ENCODE assay signal across 9 mouse cellular contexts in genomic region chr9:62491104-62491503, GRCm38 (mm10). TPM values are rescaled to one million over a fixed set of nuclear protein-coding genes. Genes with fewer than 3 reads are reported as not detected.
DNase-seq lines count a peak whose midpoint lies in the region; ATAC-seq lines count a peak whose summit lies in the region.
"Had no signal": no experiment of that assay in that cellular context is flagged by ENCODE, and none has a peak within 500 bp of the region (broad histone marks: within the 10 kb centered on the region; RNA-seq: fewer than 3 reads in every experiment).

No protein-coding gene starts in this region.

- no peak overlapping the region for H3K4me3 ChIP-seq in intestine, embryonic 14.5 days (ENCODE audit: low read depth, low read length)
- no peak overlapping the region for H3K4me3 ChIP-seq in intestine, embryonic 16.5 days (ENCODE audit: low read length)
- H3K4me3 ChIP-seq in heart, embryonic 16.5 days (ENCODE audit: low read length): no peak overlapping the region
- H3K4me3 ChIP-seq in liver, embryonic 16.5 days (ENCODE audit: low read depth, low read length): no peak overlapping the region
- H3K4me3 ChIP-seq: heart, embryonic 15.5 days had no signal

- 0 out of 2 replicates have a peak, but pooled peaks have one; percentile 19 for ATAC-seq in intestine, embryonic 14.5 days (replicated peaks; ENCODE audit: low FRiP score, low TSS enrichment, low read depth)
- no peak for ATAC-seq in intestine, embryonic 16.5 days
- 0 out of 2 replicates have a peak, but pooled peaks have one; percentile 15 for ATAC-seq in heart, embryonic 16.5 days (replicated peaks; ENCODE audit: extremely low read depth, insufficient read depth, low FRiP score)
- ATAC-seq in liver, embryonic 16.5 days (ENCODE audit: low read depth): peak; percentile 47; the same call in 1 of the 2 replicates

- H3K9ac ChIP-seq in intestine, embryonic 14.5 days (ENCODE audit: low read length): no peak overlapping the region
- no peak overlapping the region for H3K9ac ChIP-seq in intestine, embryonic 16.5 days (ENCODE audit: low read depth, low read length)
- H3K9ac ChIP-seq in heart, embryonic 16.5 days (ENCODE audit: low read length): no peak overlapping the region
- no peak overlapping the region for H3K9ac ChIP-seq in liver, embryonic 16.5 days (ENCODE audit: low read depth, low read length)
- H3K9ac ChIP-seq: heart, embryonic 15.5 days had no signal

- no peaks in the 10 kb centered on the region; the same call in 1 of the 2 replicates for H3K36me3 ChIP-seq in intestine, embryonic 14.5 days (ENCODE audit: control insufficient read depth, insufficient read depth, low read length)
- no peaks in the 10 kb centered on the region for H3K36me3 ChIP-seq in intestine, embryonic 16.5 days (ENCODE audit: control insufficient read depth, insufficient read depth, low read length)
- no peaks in the 10 kb centered on the region for H3K36me3 ChIP-seq in heart, embryonic 16.5 days (ENCODE audit: control insufficient read depth, insufficient read depth)
- H3K36me3 ChIP-seq in liver, embryonic 16.5 days (ENCODE audit: control insufficient read depth, insufficient read depth): no peaks in the 10 kb centered on the region
- H3K36me3 ChIP-seq: heart, embryonic 15.5 days had no signal

- H3K27ac ChIP-seq in intestine, embryonic 14.5 days (ENCODE audit: low read depth): no peak overlapping the region
- no peak overlapping the region for H3K27ac ChIP-seq in intestine, embryonic 16.5 days (ENCODE audit: low read length)
- no peak overlapping the region for H3K27ac ChIP-seq in heart, embryonic 16.5 days (ENCODE audit: low read length)
- no peak overlapping the region for H3K27ac ChIP-seq in liver, embryonic 16.5 days (ENCODE audit: low read length)
- H3K27ac ChIP-seq: heart, embryonic 15.5 days had no signal

- 50% methylated on average over 3 of the region's 3 CpGs for WGBS in intestine, embryonic 14.5 days
- WGBS in intestine, embryonic 16.5 days: 72% methylated on average over 3 of the region's 3 CpGs
- 49% methylated on average over 3 of the region's 3 CpGs for WGBS in heart, embryonic 16.5 days
- WGBS in liver, embryonic 16.5 days (ENCODE audit: insufficient replicate concordance): 30% methylated on average over 3 of the region's 3 CpGs

- H3K4me1 ChIP-seq in intestine, embryonic 14.5 days (replicated peaks; ENCODE audit: control insufficient read depth, insufficient read depth, low read length): no peaks in the 10 kb centered on the region
- H3K4me1 ChIP-seq in intestine, embryonic 16.5 days (ENCODE audit: control insufficient read depth, insufficient read depth, low read length): no peaks in the 10 kb centered on the region
- H3K4me1 ChIP-seq in heart, embryonic 16.5 days (ENCODE audit: control insufficient read depth, insufficient read depth, low read length): 0 out of 2 replicates have a peak, but pooled peaks cover 4% of the 10 kb centered on the region
- H3K4me1 ChIP-seq in liver, embryonic 16.5 days (ENCODE audit: control insufficient read depth, low read depth, low read length): peaks cover 3% of the 10 kb centered on the region; the same call in 1 of the 2 replicates

- intact Hi-C loops in left cerebral cortex, postnatal 4 days (cut with DNase I): no loop called here

- no peak overlapping the region for H3K4me2 ChIP-seq in intestine, embryonic 14.5 days (ENCODE audit: low read length)
- no peak overlapping the region for H3K4me2 ChIP-seq in intestine, embryonic 16.5 days (ENCODE audit: low read depth, low read length)
- no peak overlapping the region for H3K4me2 ChIP-seq in heart, embryonic 16.5 days (ENCODE audit: low read depth, low read length)
- no peak overlapping the region for H3K4me2 ChIP-seq in liver, embryonic 16.5 days (ENCODE audit: low read depth, low read length)
- H3K4me2 ChIP-seq: heart, embryonic 15.5 days had no signal

- no peaks in the 10 kb centered on the region for H3K9me3 ChIP-seq in intestine, embryonic 14.5 days (ENCODE audit: control insufficient read depth, low read length)
- H3K9me3 ChIP-seq in intestine, embryonic 16.5 days (ENCODE audit: control insufficient read depth, low read length): no peaks in the 10 kb centered on the region
- no peaks in the 10 kb centered on the region for H3K9me3 ChIP-seq in heart, embryonic 16.5 days (replicated peaks; ENCODE audit: control insufficient read depth, low read length)
- H3K9me3 ChIP-seq in liver, embryonic 16.5 days (replicated peaks; ENCODE audit: control insufficient read depth, low read length): no peaks in the 10 kb centered on the region
- H3K9me3 ChIP-seq: heart, embryonic 15.5 days had no signal

- H3K27me3 ChIP-seq in intestine, embryonic 14.5 days (replicated peaks; ENCODE audit: control insufficient read depth, insufficient read depth, low read length): no peaks in the 10 kb centered on the region
- no peaks in the 10 kb centered on the region for H3K27me3 ChIP-seq in intestine, embryonic 16.5 days (replicated peaks; ENCODE audit: control insufficient read depth, insufficient read depth, low read length)
- no peaks in the 10 kb centered on the region for H3K27me3 ChIP-seq in heart, embryonic 16.5 days (ENCODE audit: control insufficient read depth, insufficient read depth, low read length)
- H3K27me3 ChIP-seq in liver, embryonic 16.5 days (ENCODE audit: control insufficient read depth, insufficient read depth, low read depth, low read length): no peaks in the 10 kb centered on the region
- H3K27me3 ChIP-seq: heart, embryonic 15.5 days had no signal

- DNase-seq in intestine, embryonic 14.5 days (ENCODE audit: low spot score): no peak
- DNase-seq in adrenal gland, postnatal 14 days: peak; percentile 75
- no peak for DNase-seq in left cerebral cortex, adult 8-10 months (ENCODE audit: low spot score in 2 of 2)
- no peak for DNase-seq in cerebellum, adult 11-12 months
- no peak for DNase-seq in left cerebral cortex, postnatal 4 days

RNA-seq across cellular contexts. Expression of gene Coro2b, which starts 45.7 kb away (rescaled TPM):
- polyA plus RNA-seq in intestine, embryonic 14.5 days (2014; fragmentation: Nextera tagmentation; extraction: Ambion mirVana): 9.0 and 9.8 TPM in 2 replicates
- polyA plus RNA-seq in intestine, embryonic 16.5 days (2015; fragmentation: Nextera tagmentation; extraction: Ambion mirVana): 7.0 and 8.2 TPM in 2 replicates
- 15.9 and 20.6 TPM in 2 replicates for total RNA-seq in adrenal gland, postnatal 14 days (2021)
- polyA plus RNA-seq in heart, embryonic 16.5 days (2015; fragmentation: Nextera tagmentation; extraction: Ambion mirVana): 7.1 and 8.3 TPM in 2 replicates
- 1.4 and 1.9 TPM in 2 replicates for polyA plus RNA-seq in liver, embryonic 16.5 days (2015; fragmentation: Nextera tagmentation; extraction: Ambion mirVana)
- 100 to 1,000 TPM; 159 to 171 (median 170) TPM for total RNA-seq in left cerebral cortex, adult 8-10 months (2022)
- total RNA-seq in left cerebral cortex, postnatal 4 days (2021): 10 to 100 TPM; 91.2 to 95.5 TPM
